Mouse (Mus musculus): ENCODE results near the gene Nkx2-5.

Gene Nkx2-5

GRCm38 (mm10) chr17:26789460-26790268 lies 55.1 kb downstream of the Nkx2-5 start:
- no peak for DNase-seq (ENCODE audit: low read depth in 1 of 2, low spot score in 2 of 2)

- no peak for DNase-seq (ENCODE audit: low read depth in 1 of 2, low spot score in 2 of 2)
Observed at GRCm38 (mm10) chr17:26788986-26789385, 55.8 kb downstream of the Nkx2-5 start.

All from monocyte, adult 2 months (primary cell).